Mouse (Mus musculus): Measurements from ENCODE around the gene Arhgef5.
"Not testable (repeated sequence)": the region's sequence is repeated elsewhere in the genome, so short reads cannot be mapped to it uniquely, and the experiment has no call there.

Gene Arhgef5

GRCm38 (mm10) chr6:43265363-43266041 is at the start of gene Arhgef5:
Arhgef5 (plus strand) TSS chr6:43265582.
- DNase-seq (ENCODE audit: extremely low read depth, low read depth) = no peak

- not testable (repeated sequence) for DNase-seq (ENCODE audit: extremely low read depth, low read depth)
Observed at GRCm38 (mm10) chr6:43231255-43231654, 34.1 kb upstream of the Arhgef5 start, which contains the start of gene Olfr47. Olfr47 (plus strand) TSS chr6:43231529.

DNA sequence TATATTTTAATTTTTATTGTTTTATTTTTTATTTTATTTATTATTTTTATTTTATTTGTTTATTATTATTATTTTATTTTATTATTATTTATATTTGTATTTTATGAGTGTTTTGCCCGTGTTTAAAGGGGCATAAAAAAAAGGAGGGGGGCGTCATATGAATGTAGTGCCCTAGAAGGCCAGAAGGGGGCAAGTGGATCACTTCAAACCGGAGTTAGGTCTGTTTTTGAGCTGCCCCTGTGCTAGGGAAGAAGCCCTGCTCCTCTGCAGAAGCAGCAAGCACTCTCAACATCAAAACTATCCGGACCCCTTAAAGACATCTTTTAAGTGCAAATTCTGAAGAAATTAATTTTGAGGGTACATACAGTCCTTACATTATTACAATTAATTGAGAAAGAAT is 23.3 kb upstream of the Arhgef5 start:
- no peak for DNase-seq (ENCODE audit: extremely low read depth, low read depth)

DNA sequence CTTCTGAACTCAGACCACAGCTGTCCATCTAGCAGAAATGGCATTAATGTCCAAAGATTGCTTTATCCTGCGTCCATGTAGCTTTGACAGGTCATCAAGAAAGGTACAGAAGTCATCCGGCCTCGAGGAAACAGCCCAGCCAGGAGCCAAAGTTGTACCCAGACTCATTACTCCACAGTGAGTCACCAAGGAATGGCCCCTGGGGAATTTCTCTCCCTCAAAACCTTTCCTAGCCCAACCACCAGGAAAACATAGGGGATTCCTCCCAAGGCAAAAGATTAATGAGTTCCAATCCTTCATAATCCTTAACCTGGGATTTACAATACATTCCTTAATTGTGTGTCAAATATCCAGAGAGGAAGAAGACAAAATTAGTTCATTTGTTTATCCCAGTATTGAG is 18.0 kb upstream of the Arhgef5 start:
- no peak for DNase-seq (ENCODE audit: extremely low read depth, low read depth)

DNA sequence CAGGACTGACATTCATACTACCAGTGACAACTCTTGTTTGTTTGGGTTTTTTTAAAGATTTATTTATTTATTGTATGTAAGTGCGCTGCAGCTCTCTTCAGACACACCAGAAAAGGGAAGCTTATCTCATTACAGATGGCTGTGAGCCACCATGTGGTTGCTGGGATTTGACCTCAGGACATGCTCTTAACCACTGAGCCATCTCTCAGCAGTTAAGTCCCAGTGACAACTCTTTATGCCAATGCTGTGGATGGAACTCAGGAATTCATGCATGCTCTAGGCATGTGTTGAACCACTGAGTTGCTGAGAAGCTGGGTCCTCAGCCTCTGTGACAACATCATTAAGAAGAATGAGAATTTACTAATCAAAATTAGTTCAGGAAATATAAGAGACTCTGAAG is 12.4 kb upstream of the Arhgef5 start:
- no peak for DNase-seq (ENCODE audit: extremely low read depth, low read depth)

DNA sequence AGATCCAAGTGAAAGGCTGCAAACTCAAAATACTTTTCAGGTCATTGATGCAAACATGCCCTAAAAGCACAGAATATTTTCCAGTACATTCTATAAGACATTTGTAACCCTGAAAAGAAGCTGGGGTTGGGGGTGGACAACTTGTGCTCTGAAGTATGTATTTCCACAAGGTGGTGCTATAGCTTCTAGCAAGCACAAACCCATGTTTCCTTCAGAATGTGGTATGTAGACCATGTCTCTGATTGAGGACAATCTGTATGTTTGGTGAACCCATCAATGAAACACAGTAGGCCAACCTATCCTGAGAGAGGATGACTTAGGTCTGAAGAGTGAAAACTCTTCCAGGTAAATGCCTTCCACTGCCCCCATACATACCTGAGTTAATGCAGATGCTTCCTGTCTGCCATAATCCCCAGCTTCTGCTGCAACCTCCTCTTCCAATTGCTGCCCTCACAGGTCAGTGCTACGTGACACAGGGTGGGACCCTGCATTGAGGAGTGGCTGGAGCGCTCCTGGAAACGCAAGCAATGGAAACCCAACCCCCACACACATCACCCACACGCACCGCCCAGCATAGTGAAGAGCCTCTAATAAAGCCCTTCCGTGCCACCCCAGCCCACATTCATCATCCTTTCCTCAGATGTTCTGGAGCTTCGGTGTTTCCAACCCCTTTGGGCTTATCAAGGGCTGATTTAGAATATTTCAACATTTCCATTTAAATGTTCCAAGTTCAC is 11.0 kb upstream of the Arhgef5 start:
- no peak for DNase-seq (ENCODE audit: extremely low read depth, low read depth)

GRCm38 (mm10) chr6:43260756-43261155 is 4.6 kb upstream of the Arhgef5 start:
- DNase-seq (ENCODE audit: extremely low read depth, low read depth) = no peak

DNA sequence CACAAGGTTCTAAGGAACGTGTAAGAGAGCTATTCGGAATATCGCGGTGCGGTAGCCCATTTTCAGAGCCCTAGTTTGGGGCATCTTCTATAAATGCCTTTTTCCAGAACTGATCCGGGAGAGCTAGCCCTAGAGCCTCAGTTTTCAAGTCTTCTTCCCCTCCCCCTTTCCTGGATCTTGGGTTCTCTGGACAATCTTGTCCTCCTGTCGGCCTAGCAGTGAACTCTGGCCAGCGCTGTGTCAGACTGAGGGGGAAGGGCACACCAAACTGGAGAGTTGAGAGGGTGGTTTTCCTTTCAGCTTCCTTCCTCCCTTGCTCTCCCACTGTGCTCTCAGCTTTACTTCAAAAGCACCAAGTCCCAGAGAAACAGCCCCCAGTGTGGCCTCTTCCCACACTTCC is 974 bp downstream of the Arhgef5 start:
- DNase-seq (ENCODE audit: extremely low read depth, low read depth) = no peak

DNA sequence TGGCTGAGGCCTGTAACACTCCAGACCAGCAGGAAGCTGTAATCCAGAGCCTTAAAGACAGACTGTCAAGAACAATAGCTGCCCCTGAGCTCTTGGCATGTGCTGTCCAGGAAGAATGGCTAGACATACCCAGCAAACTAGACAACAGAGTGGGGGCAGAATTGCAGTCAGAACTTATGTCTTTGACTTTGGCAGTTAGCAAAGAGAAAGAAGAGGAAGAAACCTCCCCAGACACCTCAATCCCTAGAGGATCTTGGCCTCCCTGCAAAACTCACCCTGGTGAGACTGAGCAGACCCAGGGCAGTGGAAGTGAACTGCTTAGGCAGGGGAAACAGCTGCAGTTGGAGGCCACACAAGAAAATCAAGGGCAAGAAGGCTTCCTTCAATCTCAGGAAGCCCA is 7.2 kb downstream of the Arhgef5 start:
- no peak for DNase-seq (ENCODE audit: extremely low read depth, low read depth)

- DNase-seq (ENCODE audit: extremely low read depth, low read depth) = no peak
Observed at GRCm38 (mm10) chr6:43274123-43274522, 8.7 kb downstream of the Arhgef5 start.

- no peak for DNase-seq (ENCODE audit: extremely low read depth, low read depth)
Observed at GRCm38 (mm10) chr6:43278247-43278646, 12.9 kb downstream of the Arhgef5 start.

GRCm38 (mm10) chr6:43280481-43280880 is 15.1 kb downstream of the Arhgef5 start:
- DNase-seq (ENCODE audit: extremely low read depth, low read depth) = no peak

DNA sequence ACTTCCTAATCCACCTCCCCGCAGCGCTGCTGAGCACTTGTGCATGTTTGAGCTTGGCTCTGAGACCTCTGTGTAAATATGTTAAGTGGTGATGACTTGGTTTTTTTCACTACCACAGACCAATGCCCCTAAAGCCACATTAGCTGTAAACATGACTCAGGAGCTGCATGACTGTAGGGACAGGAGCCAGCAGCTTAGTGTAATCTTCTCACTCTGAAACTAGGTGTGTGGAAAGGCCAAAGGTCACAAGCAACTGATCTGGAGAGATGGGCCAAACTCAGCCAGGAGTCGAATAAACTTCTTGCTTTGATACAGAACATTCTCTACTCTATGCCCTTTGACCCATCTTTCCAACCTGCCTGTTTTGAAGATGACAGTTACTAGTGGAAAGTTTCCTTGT is 26.7 kb downstream of the Arhgef5 start:
- DNase-seq (ENCODE audit: extremely low read depth, low read depth) = no peak

DNA sequence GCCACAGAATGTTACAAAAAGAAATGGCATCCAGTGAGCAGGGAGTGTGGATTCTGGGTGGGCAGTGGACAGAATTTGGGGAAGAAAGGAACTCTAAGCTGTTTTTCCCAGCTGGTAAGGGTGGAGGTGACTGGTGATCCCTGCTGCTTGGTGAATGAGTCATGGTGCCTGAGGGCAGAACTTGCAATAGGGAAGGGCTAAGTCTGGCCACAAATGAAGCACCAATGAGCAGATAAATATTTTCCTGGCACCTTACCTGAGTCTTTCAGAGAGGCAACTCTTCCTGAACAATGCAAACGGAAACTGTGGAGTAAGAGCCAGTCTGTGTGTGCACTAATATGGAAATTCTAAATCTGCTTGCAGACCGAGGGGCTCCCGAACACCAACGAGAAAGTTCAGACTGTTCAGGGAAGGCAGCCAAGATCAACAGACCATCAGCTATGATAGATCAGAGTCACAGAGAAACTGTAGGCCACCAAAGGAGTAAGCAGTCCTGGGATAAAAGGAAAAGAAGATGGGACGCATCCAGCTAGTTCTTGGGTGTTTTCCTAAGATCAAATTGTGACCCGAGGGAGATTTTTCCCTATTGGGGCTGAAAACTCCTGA is 27.2 kb downstream of the Arhgef5 start:
- DNase-seq (ENCODE audit: extremely low read depth, low read depth) = no peak

- no peak for DNase-seq (ENCODE audit: extremely low read depth, low read depth)
Observed at GRCm38 (mm10) chr6:43293175-43293574, 27.8 kb downstream of the Arhgef5 start.

DNA sequence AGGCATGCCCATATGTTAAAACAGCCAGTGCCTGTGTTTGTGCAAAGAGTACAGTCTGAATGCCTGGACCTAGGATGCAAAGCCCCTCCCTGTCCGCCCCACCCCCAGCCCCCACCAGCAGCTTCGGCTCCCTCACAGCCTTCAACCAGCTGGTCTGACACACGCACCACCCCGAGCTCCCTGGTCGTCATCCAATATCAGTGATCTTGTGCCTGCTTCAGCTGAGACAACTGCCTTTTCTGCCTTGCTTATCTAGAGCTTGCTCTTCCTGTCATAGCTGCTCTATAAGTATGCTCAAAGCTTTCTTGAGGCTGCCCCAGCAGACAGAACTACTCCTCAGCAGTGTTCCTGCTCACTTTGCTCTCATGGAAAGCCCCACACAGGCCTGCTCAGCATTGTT is 30.5 kb downstream of the Arhgef5 start:
- DNase-seq (ENCODE audit: extremely low read depth, low read depth) = peak; percentile 21

DNA sequence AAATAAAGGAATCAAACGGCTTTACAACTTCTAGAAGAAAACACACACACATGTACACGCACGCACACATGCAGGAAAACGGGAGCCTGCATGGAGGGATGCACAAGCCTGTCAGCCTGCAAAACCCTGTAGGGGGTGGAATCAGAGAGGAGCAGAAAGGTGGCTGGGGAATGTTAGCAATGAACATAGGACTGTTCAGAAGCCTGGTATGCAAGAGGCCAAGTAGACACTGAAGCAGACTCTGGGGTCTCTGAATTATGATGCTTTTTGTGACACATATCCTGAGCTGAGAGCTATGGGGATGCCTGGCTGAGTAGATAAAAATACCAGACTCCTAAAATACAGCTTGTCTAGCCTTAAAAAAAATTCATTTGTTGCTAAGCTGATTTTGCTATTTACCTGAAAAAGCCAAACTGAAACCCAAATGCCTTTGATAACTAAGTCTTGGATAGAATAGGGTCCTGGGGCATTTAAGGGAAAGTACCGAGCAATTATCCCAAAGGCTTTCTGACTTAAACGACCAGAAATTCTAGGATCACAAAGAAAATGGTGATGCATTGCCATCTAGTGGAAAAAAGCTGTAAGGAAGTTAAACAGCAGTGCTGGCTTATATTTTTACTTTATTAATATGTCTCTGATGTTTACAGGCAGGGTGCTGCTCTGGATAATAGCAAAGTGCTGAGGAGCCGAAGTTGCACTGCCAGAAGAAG is 31.6 kb downstream of the Arhgef5 start:
- DNase-seq (ENCODE audit: extremely low read depth, low read depth) = peak; percentile 22

DNA sequence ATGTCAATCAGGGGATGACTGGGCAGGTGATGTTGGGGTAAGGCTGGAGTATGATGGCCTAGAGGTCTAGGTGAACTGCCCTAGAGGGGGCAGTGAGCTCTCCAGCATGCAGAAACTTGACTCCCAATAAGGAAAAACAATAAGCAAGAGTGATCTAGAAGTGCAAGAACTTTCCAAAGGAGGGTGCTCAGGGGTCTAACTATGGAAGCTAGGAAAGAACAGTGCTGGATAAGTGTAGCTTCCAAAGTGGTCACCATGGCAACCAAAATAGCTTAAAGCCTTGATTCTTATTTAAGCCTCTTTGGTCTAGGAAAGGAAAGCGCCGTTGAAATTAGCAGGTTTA is 32.1 kb downstream of the Arhgef5 start:
- no peak for DNase-seq (ENCODE audit: extremely low read depth, low read depth)

DNA sequence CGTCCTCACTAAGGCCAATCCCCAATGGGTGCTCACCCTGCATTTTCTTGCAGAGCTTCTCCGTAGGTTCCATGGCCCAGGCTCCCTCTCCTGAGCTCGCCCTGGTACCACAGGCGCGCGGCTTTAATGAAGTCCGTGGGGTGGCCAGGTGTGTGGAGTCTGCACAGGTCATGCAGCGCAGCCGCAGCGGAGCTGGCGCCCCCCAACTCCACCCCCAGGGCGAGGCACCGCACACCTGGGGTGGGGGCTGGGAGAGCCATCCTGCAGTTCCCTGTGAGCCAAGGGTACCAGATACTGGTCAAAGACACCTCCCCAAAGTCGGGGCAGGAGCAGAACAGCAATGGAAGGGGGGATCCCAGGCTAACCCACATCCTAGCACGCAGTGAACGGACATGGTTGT is 44.1 kb downstream of the Arhgef5 start, which contains the start of gene Nobox:
Nobox (minus strand) TSS at position 101 of the 400 bp plus-strand sequence.
- DNase-seq (ENCODE audit: extremely low read depth, low read depth) = no peak

GRCm38 (mm10) chr6:43310071-43310470 is 44.7 kb downstream of the Arhgef5 start:
- no peak for DNase-seq (ENCODE audit: extremely low read depth, low read depth)

DNA sequence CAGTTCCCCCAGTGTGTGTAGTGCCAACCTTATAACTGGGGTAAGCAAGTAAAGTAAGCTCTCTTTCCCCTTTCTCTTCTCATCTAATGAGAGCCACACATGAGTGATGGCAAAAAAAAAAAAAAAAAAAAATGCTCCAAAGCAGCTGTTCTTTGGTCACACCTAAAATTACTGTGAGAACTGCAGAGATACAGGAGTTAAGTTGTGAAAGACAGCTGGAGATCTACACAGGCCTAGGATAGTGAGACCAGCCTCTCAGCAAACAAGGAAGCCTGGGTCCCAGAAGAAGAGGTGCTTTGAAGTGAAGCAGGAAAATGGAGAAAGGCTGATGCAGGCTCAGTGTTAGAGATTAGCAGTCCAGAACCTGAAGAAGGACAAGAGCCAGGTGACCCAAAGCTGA is 47.2 kb downstream of the Arhgef5 start:
- DNase-seq (ENCODE audit: extremely low read depth, low read depth) = no peak

All from MEL-GATA-1-ER (cell line).